Comparison of ENCODE assay signal across 9 mouse cellular contexts in genomic region chr2:49358839-49359520, GRCm38 (mm10).
A peak's percentile ranks its signal among the peaks of the same experiment; 100 is the strongest.
DNase-seq lines count a peak whose midpoint lies in the region; ATAC-seq and TF ChIP-seq lines count a peak whose summit lies in the region.
"Had no signal": no experiment of that assay in that cellular context is flagged by ENCODE, and none has a peak within 500 bp of the region (broad histone marks: within the 10 kb centered on the region; RNA-seq: fewer than 3 reads in every experiment).

No protein-coding gene starts in this region.

- H3K36me3 ChIP-seq in limb, embryonic 13.5 days: no peaks in the 10 kb centered on the region
- no peaks in the 10 kb centered on the region for H3K36me3 ChIP-seq in small intestine, adult 2 months (ENCODE audit: control insufficient read depth, insufficient read depth, low read length)
- H3K36me3 ChIP-seq: midbrain, embryonic 12.5 days had no signal

- ATAC-seq in limb, embryonic 13.5 days (ENCODE audit: low FRiP score, low read depth): peak; percentile 64; the same call in 1 of the 2 replicates

- no peak overlapping the region for H3K4me3 ChIP-seq in limb, embryonic 13.5 days
- no peak overlapping the region for H3K4me3 ChIP-seq in small intestine, adult 2 months (ENCODE audit: low read depth, low read length)
- H3K4me3 ChIP-seq: midbrain, embryonic 12.5 days had no signal

- no peak overlapping the region for H3K4me2 ChIP-seq in limb, embryonic 13.5 days (replicated peaks)
- H3K4me2 ChIP-seq: midbrain, embryonic 12.5 days had no signal

- DNase-seq in adrenal gland, adult (ENCODE audit: inconsistent age in 2 of 2, low spot score in 1 of 2): peak; percentile 37 to 77
- no peak for DNase-seq in adrenal gland, adult 8-10 months
- DNase-seq in urinary bladder, adult 18-20 months (ENCODE audit: low spot score in 2 of 2): peak; percentile 8 to 13
- DNase-seq in urinary bladder, postnatal 4 days (ENCODE audit: low spot score in 2 of 2): no peak
- DNase-seq in embryo, embryonic 10.5 days (ENCODE audit: low spot score): peak; percentile 74
- DNase-seq in induced T-regulatory cell, adult 2 months (ENCODE audit: low read depth): peak; percentile 48

- H3K9ac ChIP-seq in limb, embryonic 13.5 days: no peak overlapping the region
- H3K9ac ChIP-seq: midbrain, embryonic 12.5 days had no signal

- TF ChIP-seq CTCF in small intestine, adult 2 months (IDR thresholded peaks at IDR 0.05; ENCODE audit: extremely low read depth, insufficient read length, insufficient replicate concordance, low read depth, low read length): peak; percentile 62; the same call in 1 of the 2 replicates

- TF ChIP-seq POLR2A in small intestine, adult 2 months (IDR thresholded peaks at IDR 0.05; ENCODE audit: low read depth, low read length): no peak

- H3K27ac ChIP-seq in limb, embryonic 13.5 days: no peak overlapping the region
- no peak overlapping the region for H3K27ac ChIP-seq in small intestine, adult 2 months (ENCODE audit: insufficient read depth, low read depth, low read length)
- H3K27ac ChIP-seq: midbrain, embryonic 12.5 days had no signal

- H3K4me1 ChIP-seq in limb, embryonic 13.5 days: no peaks in the 10 kb centered on the region
- no peaks in the 10 kb centered on the region for H3K4me1 ChIP-seq in small intestine, adult 2 months (ENCODE audit: control insufficient read depth, insufficient read depth, insufficient read length, low read length)
- H3K4me1 ChIP-seq: midbrain, embryonic 12.5 days had no signal

- no peaks in the 10 kb centered on the region; the same call in 1 of the 2 replicates for H3K27me3 ChIP-seq in limb, embryonic 13.5 days
- H3K27me3 ChIP-seq in small intestine, adult 2 months (ENCODE audit: control insufficient read depth, insufficient read depth, low read length): no peaks in the 10 kb centered on the region
- H3K27me3 ChIP-seq: midbrain, embryonic 12.5 days had no signal

- H3K9me3 ChIP-seq in limb, embryonic 13.5 days: no peaks in the 10 kb centered on the region
- H3K9me3 ChIP-seq: midbrain, embryonic 12.5 days had no signal

- WGBS in limb, embryonic 13.5 days: 65% methylated on average over 4 of the region's 4 CpGs
- 66% methylated on average over 4 of the region's 4 CpGs for WGBS in small intestine, adult 2 months

Comparison
In these comparisons a context has a peak if more than half of its experiments do, and no peak if none do; other contexts are left out.
1. DNase-seq: peak in adrenal gland, adult (2 of 2), urinary bladder, adult 18-20 months (2 of 2), embryo, embryonic 10.5 days (single experiment) and induced T-regulatory cell, adult 2 months (single experiment); none in adrenal gland, adult 8-10 months (single experiment) and urinary bladder, postnatal 4 days (0 of 2).